Mouse (Mus musculus) bone marrow, adult 2 months (tissue): Measurements from ENCODE around the gene Ankfy1.

Experiments used
- CTCF ChIP-seq: fragments of 200-500 bp; IDR thresholded peaks from 2 replicates; pipeline ENCODE4 v1.5.1; 2011; ENCODE audit warnings: low read length, control low read depth; ENCODE audit not compliant: control insufficient read depth, insufficient read depth
- POLR2A ChIP-seq: fragments of 200-500 bp; IDR thresholded peaks from 2 replicates; pipeline ENCODE4 v1.6.1; 2011; ENCODE audit warnings: low read depth, mild to moderate bottlenecking, control low read depth, low read length, borderline replicate concordance; ENCODE audit not compliant: control insufficient read depth

DNA sequence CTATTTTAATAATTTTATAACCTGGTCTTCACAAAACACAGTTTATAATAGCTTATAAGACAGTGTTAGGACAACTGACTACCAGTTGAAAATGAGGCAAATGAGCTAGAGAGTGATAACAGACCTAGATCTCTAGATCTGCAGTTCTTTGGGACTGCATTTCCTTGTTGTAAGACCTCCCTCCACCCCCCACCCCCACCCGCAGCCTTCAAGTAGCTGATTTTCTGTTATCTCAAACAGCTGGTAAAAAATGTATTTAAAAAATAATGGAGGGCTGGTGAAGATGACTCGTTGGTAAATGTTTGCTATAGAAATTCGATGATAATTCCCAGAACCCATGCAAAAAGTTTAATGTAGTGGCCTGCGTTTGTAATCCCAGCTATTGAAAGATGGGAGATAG is 25.2 kb upstream of the Ankfy1 start:
- TF ChIP-seq POLR2A (no peak), CTCF (no peak)
